Mouse (Mus musculus): ENCODE data around the gene Gadd45gip1. TPM values are rescaled to one million over a fixed set of nuclear protein-coding genes. Genes with fewer than 3 reads are reported as not detected.
A peak's percentile ranks its signal among the peaks of the same experiment; 100 is the strongest.

Gene Gadd45gip1
- polyA plus RNA-seq, 1 experiment from 2014 or later = 71.0 TPM

- no peaks in the 10 kb centered on the region for H3K36me3 ChIP-seq
- H3K9me3 ChIP-seq (replicated peaks) = no peaks in the 10 kb centered on the region
- peak overlapping the region; percentile 65 for H3K9ac ChIP-seq
- 1% methylated on average over 98 of the region's 108 CpGs for WGBS (ENCODE audit: insufficient replicate concordance)
- peaks cover 98% of the 10 kb centered on the region for H3K27me3 ChIP-seq (replicated peaks)
- peak overlapping the region; percentile 87 for H3K4me2 ChIP-seq
- H3K4me3 ChIP-seq = peak overlapping the region; percentile 67
- peaks cover 27% of the 10 kb centered on the region for H3K4me1 ChIP-seq
- peak; percentile 35 for ATAC-seq
- H3K27ac ChIP-seq = no peak overlapping the region
Observed at GRCm38 (mm10) chr8:84799136-84799931, 32.0 kb upstream of the Gadd45gip1 start.

- Histone ChIP-seq H3K9me3 (replicated peaks) (no peaks in the 10 kb centered on the region), H3K4me1 (peaks cover 27% of the 10 kb centered on the region), H3K4me2 (peak within 1 kb of the TSS; percentile 89), H3K9ac (peak within 1 kb of the TSS; percentile 73), H3K36me3 (no peaks in the 10 kb centered on the region), H3K4me3 (peak within 1 kb of the TSS; percentile 67), H3K27ac (no peak within 1 kb of the TSS), H3K27me3 (replicated peaks) (peaks cover 98% of the 10 kb centered on the region)
- ATAC-seq = peak; percentile 10
- 2% methylated on average over 46 of the region's 125 CpGs for WGBS (ENCODE audit: insufficient replicate concordance)
Observed at GRCm38 (mm10) chr8:84799999-84800831, 31.1 kb upstream of the Gadd45gip1 start, which contains the start of gene Nfix. TSS of gene Nfix (minus strand) at chr8:84800344.

- Histone ChIP-seq H3K9ac (no peak overlapping the region), H3K4me2 (no peak overlapping the region), H3K27ac (no peak overlapping the region), H3K4me3 (no peak overlapping the region), H3K4me1 (peaks cover 30% of the 10 kb centered on the region), H3K9me3 (replicated peaks) (peaks cover 5% of the 10 kb centered on the region; the same call in 1 of the 2 replicates), H3K36me3 (no peaks in the 10 kb centered on the region), H3K27me3 (replicated peaks) (peaks cover 86% of the 10 kb centered on the region)
- WGBS (ENCODE audit: insufficient replicate concordance) = 85% methylated on average over 5 of the region's 5 CpGs
- no peak for ATAC-seq
Observed at GRCm38 (mm10) chr8:84806031-84806430, 25.3 kb upstream of the Gadd45gip1 start.

GRCm38 (mm10) chr8:84809109-84809940, 22.0 kb upstream of the Gadd45gip1 start:
- 62% methylated on average over 12 of the region's 12 CpGs for WGBS (ENCODE audit: insufficient replicate concordance)
- Histone ChIP-seq H3K27ac (no peak overlapping the region), H3K36me3 (no peaks in the 10 kb centered on the region), H3K4me2 (no peak overlapping the region), H3K9ac (no peak overlapping the region), H3K4me1 (peaks cover 36% of the 10 kb centered on the region), H3K9me3 (replicated peaks) (peaks cover 5% of the 10 kb centered on the region; the same call in 1 of the 2 replicates), H3K4me3 (no peak overlapping the region), H3K27me3 (replicated peaks) (peaks cover 80% of the 10 kb centered on the region)
- ATAC-seq = no peak

- H3K27me3 ChIP-seq (replicated peaks) = peaks cover 80% of the 10 kb centered on the region
- no peak for ATAC-seq
Observed at GRCm38 (mm10) chr8:84809941-84810280, 21.4 kb upstream of the Gadd45gip1 start.

GRCm38 (mm10) chr8:84810896-84811295, 20.4 kb upstream of the Gadd45gip1 start:
- Histone ChIP-seq H3K36me3 (no peaks in the 10 kb centered on the region), H3K9ac (peak overlapping the region; percentile 18; the same call in 1 of the 2 replicates), H3K4me3 (peak overlapping the region; percentile 44), H3K27ac (no peak overlapping the region), H3K9me3 (replicated peaks) (peaks cover 4% of the 10 kb centered on the region; the same call in 1 of the 2 replicates), H3K4me1 (peaks cover 51% of the 10 kb centered on the region), H3K4me2 (peak overlapping the region; percentile 70), H3K27me3 (replicated peaks) (peaks cover 75% of the 10 kb centered on the region)
- ATAC-seq = peak; percentile 41
- WGBS (ENCODE audit: insufficient replicate concordance) = 2% methylated on average over 32 of the region's 32 CpGs

More at GRCm38 (mm10) chr8:84809941-84810280, 21.4 kb upstream of the Gadd45gip1 start:
- Histone ChIP-seq H3K4me2 (no peak overlapping the region), H3K4me3 (no peak overlapping the region), H3K9me3 (replicated peaks) (peaks cover 5% of the 10 kb centered on the region; the same call in 1 of the 2 replicates), H3K27ac (no peak overlapping the region), H3K9ac (no peak overlapping the region), H3K4me1 (peaks cover 41% of the 10 kb centered on the region), H3K36me3 (no peaks in the 10 kb centered on the region)
- WGBS (ENCODE audit: insufficient replicate concordance) = 71% methylated on average over 5 of the region's 5 CpGs

GRCm38 (mm10) chr8:84811303-84811702, 20.0 kb upstream of the Gadd45gip1 start:
- H3K36me3 ChIP-seq = no peaks in the 10 kb centered on the region
- H3K4me2 ChIP-seq = peak overlapping the region; percentile 70
- peak overlapping the region; percentile 44 for H3K4me3 ChIP-seq
- no peak overlapping the region for H3K27ac ChIP-seq
- WGBS (ENCODE audit: insufficient replicate concordance) = 39% methylated on average over 10 of the region's 10 CpGs
- peaks cover 71% of the 10 kb centered on the region for H3K27me3 ChIP-seq (replicated peaks)
- no peaks in the 10 kb centered on the region for H3K9me3 ChIP-seq (replicated peaks)
- peak overlapping the region; percentile 18; the same call in 1 of the 2 replicates for H3K9ac ChIP-seq
- no peak for ATAC-seq
- peaks cover 52% of the 10 kb centered on the region for H3K4me1 ChIP-seq

GRCm38 (mm10) chr8:84813059-84813458, 18.3 kb upstream of the Gadd45gip1 start:
- H3K36me3 ChIP-seq = no peaks in the 10 kb centered on the region
- H3K4me2 ChIP-seq = no peak overlapping the region
- peaks cover 57% of the 10 kb centered on the region for H3K27me3 ChIP-seq (replicated peaks)
- no peak overlapping the region for H3K4me3 ChIP-seq
- no peak for ATAC-seq
- no peaks in the 10 kb centered on the region for H3K9me3 ChIP-seq (replicated peaks)
- WGBS (ENCODE audit: insufficient replicate concordance) = 4% methylated on average over 5 of the region's 5 CpGs
- no peak overlapping the region for H3K27ac ChIP-seq
- H3K9ac ChIP-seq = no peak overlapping the region
- peaks cover 52% of the 10 kb centered on the region for H3K4me1 ChIP-seq

GRCm38 (mm10) chr8:84813830-84814229, 17.5 kb upstream of the Gadd45gip1 start:
- Histone ChIP-seq H3K9ac (no peak overlapping the region; the same call in 1 of the 2 replicates), H3K4me1 (peaks cover 46% of the 10 kb centered on the region), H3K4me3 (no peak overlapping the region), H3K36me3 (no peaks in the 10 kb centered on the region), H3K4me2 (no peak overlapping the region), H3K27me3 (replicated peaks) (peaks cover 50% of the 10 kb centered on the region), H3K9me3 (replicated peaks) (no peaks in the 10 kb centered on the region), H3K27ac (no peak overlapping the region)
- WGBS (ENCODE audit: insufficient replicate concordance) = 40% methylated on average over 3 of the region's 3 CpGs
- no peak for ATAC-seq

- H3K36me3 ChIP-seq = no peaks in the 10 kb centered on the region
- H3K27ac ChIP-seq = no peak overlapping the region
- peaks cover 46% of the 10 kb centered on the region for H3K27me3 ChIP-seq (replicated peaks)
- no peaks in the 10 kb centered on the region for H3K9me3 ChIP-seq (replicated peaks)
- ATAC-seq = no peak
- peaks cover 46% of the 10 kb centered on the region for H3K4me1 ChIP-seq
- WGBS (ENCODE audit: insufficient replicate concordance) = 78% methylated on average over 11 of the region's 11 CpGs
- H3K4me2 ChIP-seq = no peak overlapping the region
- H3K9ac ChIP-seq = no peak overlapping the region; the same call in 1 of the 2 replicates
- H3K4me3 ChIP-seq = no peak overlapping the region
Observed at GRCm38 (mm10) chr8:84814240-84814554, 17.1 kb upstream of the Gadd45gip1 start.

All from liver, embryonic 12.5 days (tissue).